Mouse (Mus musculus) brain, embryonic 14.5 days (tissue): ENCODE measurements around the gene Ugcg.

Source experiments
- CTCF ChIP-seq: fragments of 200-500 bp; IDR thresholded peaks from 2 replicates; pipeline ENCODE4 v1.5.1; 2012; ENCODE audit warnings: inconsistent platforms, mild to moderate bottlenecking, moderate library complexity, borderline replicate concordance; ENCODE audit not compliant: insufficient read depth, insufficient read length; ENCODE audit errors: extremely low read depth
- POLR2A ChIP-seq: fragments of 200-500 bp; IDR thresholded peaks from 2 replicates; pipeline ENCODE4 v1.6.1; 2012; ENCODE audit warnings: mild to moderate bottlenecking, inconsistent platforms, borderline replicate concordance; ENCODE audit not compliant: poor library complexity, insufficient read depth, insufficient read length, severe bottlenecking; ENCODE audit errors: extremely low read depth

DNA sequence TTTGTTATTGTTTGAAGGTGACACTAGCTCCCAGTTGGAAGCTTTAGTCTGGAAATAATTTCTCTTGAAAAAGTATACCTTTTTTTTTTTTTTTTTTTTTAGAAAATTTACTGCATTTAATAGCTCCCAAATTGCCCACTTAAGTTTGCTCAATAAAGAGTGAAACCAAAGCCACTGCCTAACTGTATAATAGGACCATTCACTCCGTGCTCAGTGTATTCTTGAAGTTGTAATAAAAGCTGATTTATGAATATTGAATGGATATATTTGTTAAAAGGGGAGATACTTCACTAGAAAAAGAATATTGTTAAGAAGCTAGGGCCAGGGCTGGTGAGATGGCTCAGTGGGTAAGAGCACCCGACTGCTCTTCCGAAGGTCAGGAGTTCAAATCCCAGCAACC lies 8.4 kb downstream of the Ugcg start:
- no peak for TF ChIP-seq CTCF
- TF ChIP-seq POLR2A, result no peak
